Comparison of ENCODE assay signal across 18 mouse cellular contexts in genomic region chr14:22126859-22127258, GRCm38 (mm10).
A peak's percentile ranks its signal among the peaks of the same experiment; 100 is the strongest.
DNase-seq lines count a peak whose midpoint lies in the region; ATAC-seq and TF ChIP-seq lines count a peak whose summit lies in the region.
"Had no signal": no experiment of that assay in that cellular context is flagged by ENCODE, and none has a peak within 500 bp of the region (broad histone marks: within the 10 kb centered on the region; RNA-seq: fewer than 3 reads in every experiment).

No protein-coding gene starts in this region.

- TF ChIP-seq POLR2A in kidney, adult 2 months (IDR thresholded peaks at IDR 0.05; ENCODE audit: low read depth, low read length) = no peak
- no peak for TF ChIP-seq POLR2A in heart, adult 2 months (IDR thresholded peaks at IDR 0.05; ENCODE audit: insufficient read depth, low read depth, low read length)

- TF ChIP-seq EP300 in heart, adult 2 months (IDR thresholded peaks at IDR 0.05; ENCODE audit: insufficient read depth, low read depth, low read length) = no peak

- no peak for TF ChIP-seq CTCF in kidney, adult 2 months (conservative IDR thresholded peaks at IDR 0.05; ENCODE audit: insufficient read depth, insufficient read length, low read depth, low read length)
- no peak for TF ChIP-seq CTCF in heart, adult 2 months (IDR thresholded peaks at IDR 0.05)

- H3K79me2 ChIP-seq in heart, adult 2 months (replicated peaks; ENCODE audit: control insufficient read depth, insufficient read depth, low read length) = no peaks in the 10 kb centered on the region

- intact Hi-C loops in heart, adult 2 months (cut with DNase I) = no loop called here

- 66% methylated on average over 6 of the region's 6 CpGs for WGBS in kidney, adult 2 months
- WGBS in kidney, embryonic 14.5 days = 86% methylated on average over 6 of the region's 6 CpGs
- WGBS in intestine, embryonic 16.5 days = 59% methylated on average over 6 of the region's 6 CpGs
- 89% methylated on average over 6 of the region's 6 CpGs for WGBS in heart, adult 2 months

- no peak for ATAC-seq in kidney, embryonic 14.5 days (ENCODE audit: low FRiP score, low TSS enrichment)
- peak; percentile 88 for ATAC-seq in intestine, embryonic 16.5 days
- ATAC-seq: forebrain, embryonic 15.5 days; hindbrain, embryonic 16.5 days had no signal

- H3K9ac ChIP-seq in kidney, embryonic 14.5 days (ENCODE audit: low read depth, low read length) = no peak overlapping the region
- H3K9ac ChIP-seq in intestine, embryonic 16.5 days (ENCODE audit: low read depth, low read length) = no peak overlapping the region
- no peak overlapping the region for H3K9ac ChIP-seq in heart, adult 2 months (ENCODE audit: low read depth, low read length)
- H3K9ac ChIP-seq: embryonic facial prominence, embryonic 12.5 days; forebrain, embryonic 15.5 days; heart, embryonic 13.5 days; hindbrain, embryonic 12.5 days had no signal

- H3K4me1 ChIP-seq in kidney, adult 2 months (ENCODE audit: control insufficient read depth, insufficient read depth, low read length) = peaks cover 11% of the 10 kb centered on the region; the same call in 1 of the 2 replicates
- 0 out of 2 replicates have a peak, but pooled peaks cover 3% of the 10 kb centered on the region for H3K4me1 ChIP-seq in kidney, embryonic 14.5 days (ENCODE audit: control insufficient read depth, insufficient read depth, low read length)
- no peaks in the 10 kb centered on the region for H3K4me1 ChIP-seq in intestine, embryonic 16.5 days (ENCODE audit: control insufficient read depth, insufficient read depth, low read length)
- no peaks in the 10 kb centered on the region for H3K4me1 ChIP-seq in heart, adult 2 months (ENCODE audit: control insufficient read depth, insufficient read depth, low read length)
- H3K4me1 ChIP-seq: embryonic facial prominence, embryonic 12.5 days; forebrain, embryonic 15.5 days had no signal

- no peaks in the 10 kb centered on the region for H3K27me3 ChIP-seq in kidney, adult 2 months (replicated peaks; ENCODE audit: control insufficient read depth, insufficient read depth, low read length)
- H3K27me3 ChIP-seq in kidney, embryonic 14.5 days (ENCODE audit: control insufficient read depth, insufficient read depth, low read length) = no peaks in the 10 kb centered on the region; the same call in 1 of the 2 replicates
- no peaks in the 10 kb centered on the region for H3K27me3 ChIP-seq in intestine, embryonic 16.5 days (replicated peaks; ENCODE audit: control insufficient read depth, insufficient read depth, low read length)
- H3K27me3 ChIP-seq in heart, adult 2 months (ENCODE audit: control insufficient read depth, insufficient read depth, low read length) = no peaks in the 10 kb centered on the region
- H3K27me3 ChIP-seq: embryonic facial prominence, embryonic 12.5 days; forebrain, embryonic 15.5 days; hindbrain, embryonic 12.5 days had no signal

- H3K9me3 ChIP-seq in kidney, embryonic 14.5 days (ENCODE audit: control insufficient read depth, low read length) = no peaks in the 10 kb centered on the region
- H3K9me3 ChIP-seq in intestine, embryonic 16.5 days (ENCODE audit: control insufficient read depth, low read length) = no peaks in the 10 kb centered on the region
- H3K9me3 ChIP-seq: embryonic facial prominence, embryonic 12.5 days; forebrain, embryonic 15.5 days; heart, embryonic 13.5 days; hindbrain, embryonic 12.5 days had no signal

- no peak overlapping the region for H3K4me3 ChIP-seq in kidney, adult 2 months (ENCODE audit: insufficient read depth, low read depth, low read length)
- H3K4me3 ChIP-seq in kidney, embryonic 14.5 days (ENCODE audit: low read length) = no peak overlapping the region
- H3K4me3 ChIP-seq in intestine, embryonic 16.5 days (ENCODE audit: low read length) = no peak overlapping the region
- no peak overlapping the region for H3K4me3 ChIP-seq in heart, adult 2 months
- H3K4me3 ChIP-seq: embryonic facial prominence, embryonic 12.5 days; forebrain, embryonic 15.5 days; heart, embryonic 13.5 days; hindbrain, embryonic 12.5 days had no signal

- no peak overlapping the region for H3K4me2 ChIP-seq in kidney, embryonic 14.5 days (replicated peaks; ENCODE audit: low read depth, low read length)
- H3K4me2 ChIP-seq in intestine, embryonic 16.5 days (ENCODE audit: low read depth, low read length) = no peak overlapping the region
- H3K4me2 ChIP-seq: embryonic facial prominence, embryonic 12.5 days; forebrain, embryonic 15.5 days; heart, embryonic 13.5 days; hindbrain, embryonic 12.5 days had no signal

- DNase-seq in kidney, adult 2 months = peak; percentile 58
- peak; percentile 22 for DNase-seq in kidney, postnatal 14 days
- DNase-seq in spleen, postnatal 4 days (ENCODE audit: low spot score in 2 of 2) = no peak
- DNase-seq in frontal cortex, postnatal 36 days (ENCODE audit: low spot score in 2 of 2) = no peak
- DNase-seq in heart, adult 2 months = no peak
- DNase-seq: adrenal gland, postnatal 10 days; cerebellum, adult 11 months; cerebellum, adult 8-10 months; cerebellum, postnatal 25 days; gastrocnemius, postnatal 10 days; heart, postnatal 4 days had no signal

- no peak overlapping the region for H3K27ac ChIP-seq in kidney, adult 2 months (ENCODE audit: insufficient read depth, low read depth, low read length)
- no peak overlapping the region for H3K27ac ChIP-seq in kidney, embryonic 14.5 days (ENCODE audit: low read depth, low read length)
- peak overlapping the region; percentile 47 for H3K27ac ChIP-seq in intestine, embryonic 16.5 days (ENCODE audit: low read length)
- no peak overlapping the region for H3K27ac ChIP-seq in heart, adult 2 months
- H3K27ac ChIP-seq: embryonic facial prominence, embryonic 12.5 days; forebrain, embryonic 15.5 days; heart, embryonic 13.5 days; hindbrain, embryonic 12.5 days had no signal

- H3K36me3 ChIP-seq in kidney, adult 2 months (ENCODE audit: control insufficient read depth, insufficient read depth, low read length) = no peaks in the 10 kb centered on the region
- H3K36me3 ChIP-seq in kidney, embryonic 14.5 days (ENCODE audit: control insufficient read depth, insufficient read depth, low read length) = no peaks in the 10 kb centered on the region
- no peaks in the 10 kb centered on the region for H3K36me3 ChIP-seq in intestine, embryonic 16.5 days (ENCODE audit: control insufficient read depth, insufficient read depth, low read length)
- no peaks in the 10 kb centered on the region for H3K36me3 ChIP-seq in heart, adult 2 months (ENCODE audit: control insufficient read depth, insufficient read depth, low read length)
- H3K36me3 ChIP-seq: embryonic facial prominence, embryonic 12.5 days; forebrain, embryonic 15.5 days; heart, embryonic 13.5 days; hindbrain, embryonic 12.5 days had no signal

Comparison
In these comparisons a context has a peak if more than half of its experiments do, and no peak if none do; other contexts are left out.
1. DNase-seq: peak in kidney, adult 2 months (single experiment) and kidney, postnatal 14 days (single experiment); none in spleen, postnatal 4 days (0 of 2), frontal cortex, postnatal 36 days (0 of 2) and heart, adult 2 months (0 of 2).